Mouse (Mus musculus): ENCODE measurements around the gene Gm10647. TPM values are rescaled to one million over a fixed set of nuclear protein-coding genes. Genes with fewer than 3 reads are reported as not detected.

The Gm10647 gene
- total and polyA plus RNA-seq, 3 experiments = not detected

DNA sequence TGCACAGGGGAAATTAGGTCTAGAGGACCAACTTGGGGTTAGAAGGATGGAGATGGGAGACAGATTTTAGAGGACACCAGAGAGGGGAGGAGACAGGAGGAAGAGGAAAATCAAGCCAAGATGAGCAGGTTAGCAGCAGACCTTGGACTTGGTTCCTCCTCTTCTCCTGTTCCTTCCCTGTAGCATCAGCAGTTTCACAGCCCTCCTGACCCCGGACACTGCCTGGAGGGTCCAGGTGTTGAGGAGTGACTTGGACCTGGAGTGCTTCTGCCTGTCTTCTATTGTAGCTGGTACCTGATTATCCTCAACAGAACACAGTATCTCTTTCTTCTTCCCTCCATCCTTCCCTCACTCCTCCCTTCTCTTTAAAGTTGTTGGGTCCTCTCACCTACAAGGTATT is 28.1 kb upstream of the Gm10647 start:
- TF ChIP-seq ELF1 (IDR thresholded peaks at IDR 0.05; ENCODE audit: low read depth, low read length) (no peak), RCOR1 (IDR thresholded peaks at IDR 0.05; ENCODE audit: low read depth, low read length) (no peak), TAL1 (IDR thresholded peaks at IDR 0.05; ENCODE audit: low read length) (no peak), EP300 (IDR thresholded peaks at IDR 0.05; ENCODE audit: low read depth in 1 of 2, low read length in 2 of 2) (no peak), USF2 (IDR thresholded peaks at IDR 0.05; ENCODE audit: borderline replicate concordance in 1 of 2, insufficient read depth in 1 of 2, low read depth in 1 of 2, low read length in 2 of 2) (no peak), MYC (IDR thresholded peaks at IDR 0.05; ENCODE audit: low read depth, low read length) (no peak), TCF12 (IDR thresholded peaks at IDR 0.05; ENCODE audit: low read depth, low read length) (no peak), MEF2A (IDR thresholded peaks at IDR 0.05; ENCODE audit: extremely low read depth, insufficient replicate concordance, low read depth, low read length, poor library complexity, severe bottlenecking) (no peak), MXI1 (IDR thresholded peaks at IDR 0.05; ENCODE audit: low read depth, low read length) (no peak), ZNF384 (IDR thresholded peaks at IDR 0.05; ENCODE audit: low read depth, low read length) (no peak), BHLHE40 (IDR thresholded peaks at IDR 0.05; ENCODE audit: borderline replicate concordance, low read depth, low read length) (no peak), USF1 (IDR thresholded peaks at IDR 0.05; ENCODE audit: low read depth, low read length) (no peak), SIN3A (IDR thresholded peaks at IDR 0.05; ENCODE audit: low read length) (no peak), NRF1 (IDR thresholded peaks at IDR 0.05; ENCODE audit: insufficient read depth, low read depth, low read length, poor library complexity, severe bottlenecking) (no peak), KAT2A (conservative IDR thresholded peaks at IDR 0.05; ENCODE audit: low read depth, low read length) (no peak), MAX (IDR thresholded peaks at IDR 0.05; ENCODE audit: low read length) (no peak), MYB (IDR thresholded peaks at IDR 0.05; ENCODE audit: low read depth, low read length) (no peak), ZMIZ1 (IDR thresholded peaks at IDR 0.05; ENCODE audit: low read depth, low read length) (no peak), CTCF (IDR thresholded peaks at IDR 0.05 in 2 of 3, conservative IDR thresholded peaks at IDR 0.05 in 1 of 3; ENCODE audit: control insufficient read depth in 1 of 3, insufficient read depth in 1 of 3, low read depth in 2 of 3, low read length in 3 of 3, poor library complexity in 1 of 3, severe bottlenecking in 1 of 3) (no peak)
- Histone ChIP-seq H3K27ac (ENCODE audit: control insufficient read depth, low read depth, low read length) (no peak overlapping the region), H3K4me3 (ENCODE audit: control insufficient read depth in 1 of 2, insufficient read depth in 1 of 2, low read depth in 2 of 2, low read length in 2 of 2) (no peak overlapping the region)

DNA sequence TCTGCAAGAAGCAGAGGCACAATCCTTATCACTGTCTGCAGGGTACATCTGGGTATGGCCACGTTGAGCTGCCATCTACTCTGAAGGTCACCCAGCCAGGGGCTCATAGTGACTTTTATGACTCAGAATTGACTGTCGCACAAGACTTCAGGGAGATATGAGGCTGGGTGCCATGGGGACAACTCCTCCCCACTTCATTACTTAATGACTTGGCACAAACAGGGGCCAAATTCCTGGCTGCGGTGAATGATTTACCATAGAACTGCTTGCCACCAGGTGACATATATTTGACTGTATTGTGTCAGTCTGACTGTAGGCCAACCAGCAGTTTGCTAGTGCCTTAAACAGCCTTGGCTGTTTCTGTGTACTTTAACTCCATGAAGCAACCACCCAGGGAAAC is 27.6 kb upstream of the Gm10647 start:
- no peak for TF ChIP-seq E2F4 (IDR thresholded peaks at IDR 0.05; ENCODE audit: borderline replicate concordance, low read depth, low read length)
- no peak for TF ChIP-seq ZMIZ1 (IDR thresholded peaks at IDR 0.05; ENCODE audit: low read depth, low read length)
- TF ChIP-seq HCFC1 (IDR thresholded peaks at IDR 0.05; ENCODE audit: low read depth, low read length) = no peak
- TF ChIP-seq MYB (IDR thresholded peaks at IDR 0.05; ENCODE audit: low read depth, low read length) = no peak
- TF ChIP-seq ELF1 (IDR thresholded peaks at IDR 0.05; ENCODE audit: low read depth, low read length) = no peak
- no peak for TF ChIP-seq TAL1 (IDR thresholded peaks at IDR 0.05; ENCODE audit: low read length)
- no peak for TF ChIP-seq CHD1 (IDR thresholded peaks at IDR 0.05; ENCODE audit: low read depth, low read length)
- TF ChIP-seq RAD21 (IDR thresholded peaks at IDR 0.05; ENCODE audit: low read depth, low read length) = no peak
- TF ChIP-seq POLR2AphosphoS5 (IDR thresholded peaks at IDR 0.05; ENCODE audit: borderline replicate concordance, low read depth, low read length) = no peak
- TF ChIP-seq EP300 (IDR thresholded peaks at IDR 0.05; ENCODE audit: low read depth in 1 of 2, low read length in 2 of 2) = no peak
- TF ChIP-seq POLR2A (IDR thresholded peaks at IDR 0.05; ENCODE audit: control insufficient read depth in 1 of 2, insufficient read depth in 1 of 2, low read depth in 1 of 2, low read length in 2 of 2, poor library complexity in 1 of 2) = no peak
- no peak for TF ChIP-seq TBP (IDR thresholded peaks at IDR 0.05; ENCODE audit: low read depth, low read length)
- no peak for TF ChIP-seq RCOR1 (IDR thresholded peaks at IDR 0.05; ENCODE audit: low read depth, low read length)
- no peak for TF ChIP-seq POLR2AphosphoS2 (IDR thresholded peaks at IDR 0.05; ENCODE audit: low read length)
- no peak for TF ChIP-seq SMC3 (IDR thresholded peaks at IDR 0.05; ENCODE audit: low read depth, low read length)
- TF ChIP-seq BHLHE40 (IDR thresholded peaks at IDR 0.05; ENCODE audit: borderline replicate concordance, low read depth, low read length) = no peak
- TF ChIP-seq ZKSCAN1 (IDR thresholded peaks at IDR 0.05; ENCODE audit: low read depth, low read length) = no peak
- no peak for TF ChIP-seq CHD2 (IDR thresholded peaks at IDR 0.05; ENCODE audit: low read length)
- no peak for TF ChIP-seq SIN3A (IDR thresholded peaks at IDR 0.05; ENCODE audit: low read length)
- no peak overlapping the region for H3K9ac ChIP-seq (ENCODE audit: control insufficient read depth, low read depth, low read length, poor library complexity, severe bottlenecking)
- no peak for DNase-seq (ENCODE audit: low read depth, low spot score)

More for the DNA sequence above, 28.1 kb upstream of the Gm10647 start:
- DNase-seq (ENCODE audit: low read depth, low spot score) = no peak
- H3K27me3 ChIP-seq (ENCODE audit: control insufficient read depth in 1 of 2, insufficient read depth in 2 of 2, low read length in 2 of 2) = peaks cover 3 to 7% of the 10 kb centered on the region in 2 experiments; a peak in 3 of 4 replicates
- H3K9ac ChIP-seq (ENCODE audit: control insufficient read depth, low read depth, low read length, poor library complexity, severe bottlenecking) = no peak overlapping the region
- no peaks in the 10 kb centered on the region for H3K9me3 ChIP-seq (replicated peaks; ENCODE audit: insufficient read depth, low read length)
- H3K4me1 ChIP-seq (ENCODE audit: control insufficient read depth in 1 of 2, insufficient read depth in 2 of 2, low read length in 2 of 2) = no peaks in the 10 kb centered on the region
- no peaks in the 10 kb centered on the region for H3K36me3 ChIP-seq (ENCODE audit: control insufficient read depth in 1 of 2, insufficient read depth in 2 of 2, low read length in 2 of 2)
- H3K79me2 ChIP-seq (ENCODE audit: control insufficient read depth, insufficient read depth, low read length, poor library complexity) = no peaks in the 10 kb centered on the region

More for the DNA sequence above, 27.6 kb upstream of the Gm10647 start:
- no peaks in the 10 kb centered on the region for H3K79me2 ChIP-seq (ENCODE audit: control insufficient read depth, insufficient read depth, low read length, poor library complexity)
- H3K36me3 ChIP-seq (ENCODE audit: control insufficient read depth in 1 of 2, insufficient read depth in 2 of 2, low read length in 2 of 2) = no peaks in the 10 kb centered on the region
- no peak overlapping the region for H3K27ac ChIP-seq (ENCODE audit: control insufficient read depth, low read depth, low read length)
- H3K27me3 ChIP-seq (ENCODE audit: control insufficient read depth in 1 of 2, insufficient read depth in 2 of 2, low read length in 2 of 2) = peaks cover 3 to 7% of the 10 kb centered on the region in 2 experiments; a peak in 3 of 4 replicates
- H3K9me3 ChIP-seq (replicated peaks; ENCODE audit: insufficient read depth, low read length) = no peaks in the 10 kb centered on the region
- no peak overlapping the region for H3K4me3 ChIP-seq (ENCODE audit: control insufficient read depth in 1 of 2, insufficient read depth in 1 of 2, low read depth in 2 of 2, low read length in 2 of 2)
- no peaks in the 10 kb centered on the region for H3K4me1 ChIP-seq (ENCODE audit: control insufficient read depth in 1 of 2, insufficient read depth in 2 of 2, low read length in 2 of 2)

All from MEL (cell line).